Mouse (Mus musculus) layer of hippocampus, adult 2 months (tissue): ENCODE data around the gene Rtp3. TPM values are rescaled to one million over a fixed set of nuclear protein-coding genes. Genes with fewer than 3 reads are reported as not detected.

ENCODE experiments used
- DNase-seq, 2 experiments: peaks; one replicate each; pipeline ENCODE4 v3.0.0; 2022; ENCODE audit warnings: low spot score in 2 of 2
- H3K27ac ChIP-seq: fragments of 200-600 bp; 2 replicates; pipeline ENCODE4 v1.8.1; 2022
- H3K4me3 ChIP-seq: fragments of 200-600 bp; 2 replicates; pipeline ENCODE4 v1.8.1; 2022; ENCODE audit warnings: mild to moderate bottlenecking
- CTCF ChIP-seq: fragments of 200-600 bp; conservative IDR thresholded peaks from 2 replicates; pipeline ENCODE4 v1.8.1; 2022; ENCODE audit warnings: antibody characterized with exemption, mild to moderate bottlenecking, moderate library complexity
- long read RNA-seq, 2 experiments: library from polyadenylated mRNA; stranded (forward); transcript quantifications; one replicate each; pipeline ENCODE4 v2.0.0; 2021; ENCODE audit warnings: borderline mapping rate in 2 of 2
- total RNA-seq, 2 experiments: library from RNA; stranded (reverse); gene quantifications; 2 replicates each; pipeline ENCODE4 v1.2.3; 2021

Gene Rtp3
- under 1 TPM; 0.59 TPM for total RNA-seq
- long read RNA-seq, experiment 1: 0 reads
- long read RNA-seq, experiment 2: 0 reads

DNA sequence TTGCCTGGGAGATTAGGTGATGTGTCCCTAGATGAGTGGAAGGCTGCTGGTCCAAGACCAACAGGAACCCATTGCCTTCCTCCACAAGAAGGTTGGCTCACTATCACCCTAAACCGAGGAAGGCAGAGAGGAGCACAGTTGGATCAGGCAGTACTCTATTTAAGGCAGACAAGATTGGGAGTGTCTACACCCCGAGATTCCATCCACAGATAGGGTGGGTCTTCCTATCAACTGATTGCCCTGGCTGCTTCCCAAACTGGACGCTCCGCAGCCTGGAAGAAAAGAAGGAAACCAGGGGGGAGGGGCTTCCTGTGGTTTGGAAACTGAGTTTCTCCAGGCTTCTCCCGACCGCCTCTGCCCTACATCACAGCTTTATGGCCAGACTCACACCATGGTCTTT, at the start of gene Rtp3:
TSS of gene Rtp3 (minus strand) at position 380 of the 400 bp plus-strand sequence.
- H3K27ac ChIP-seq: peak within 1 kb of the TSS; percentile 6; the same call in 1 of the 2 replicates
- H3K4me3 ChIP-seq: no peak within 1 kb of the TSS
- DNase-seq: no peak
- no peak for TF ChIP-seq CTCF

DNA sequence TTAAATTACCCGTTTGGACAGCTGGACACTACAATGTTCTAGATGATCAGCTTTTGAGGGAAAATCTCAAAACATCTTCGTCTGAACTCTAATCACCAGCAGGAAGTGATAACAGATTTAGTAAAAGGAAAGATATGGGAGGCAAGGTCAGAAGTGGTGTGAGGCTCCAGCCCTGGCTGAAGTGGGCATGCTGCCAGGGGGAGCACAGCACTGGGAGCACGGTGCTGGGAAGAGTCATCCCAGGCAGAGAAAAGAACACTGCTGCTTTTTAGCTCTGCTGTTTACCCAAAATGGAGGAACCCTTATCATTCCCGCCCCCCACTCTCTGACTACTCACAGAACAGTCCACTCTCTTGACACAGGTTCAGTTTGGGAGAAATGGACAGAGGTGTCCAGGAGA, 49.6 kb upstream of the Rtp3 start:
- H3K4me3 ChIP-seq: no peak overlapping the region
- H3K27ac ChIP-seq: no peak overlapping the region
- no peak for DNase-seq
- no peak for TF ChIP-seq CTCF

DNA sequence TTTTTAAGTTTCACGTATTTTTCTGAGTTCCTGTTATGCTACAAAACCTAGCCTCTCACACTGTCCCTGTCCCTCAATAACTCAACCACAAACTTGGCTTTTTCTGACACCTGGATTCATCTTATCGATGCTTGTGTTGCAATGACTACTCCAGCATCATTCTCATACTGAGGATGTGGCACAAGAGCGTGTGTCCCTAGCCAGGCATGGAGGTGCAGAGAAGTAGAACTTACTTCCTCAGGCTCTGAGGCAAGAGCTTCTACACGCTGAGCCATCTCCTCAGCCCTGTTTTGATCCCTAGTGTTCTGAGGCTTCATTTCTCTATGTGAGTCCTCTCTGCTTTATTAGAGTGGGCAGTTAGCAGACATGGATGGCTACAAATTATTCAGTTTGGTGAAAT, 43.3 kb upstream of the Rtp3 start:
- TF ChIP-seq CTCF: no peak
- H3K4me3 ChIP-seq: no peak overlapping the region
- no peak for DNase-seq
- H3K27ac ChIP-seq: no peak overlapping the region

DNA sequence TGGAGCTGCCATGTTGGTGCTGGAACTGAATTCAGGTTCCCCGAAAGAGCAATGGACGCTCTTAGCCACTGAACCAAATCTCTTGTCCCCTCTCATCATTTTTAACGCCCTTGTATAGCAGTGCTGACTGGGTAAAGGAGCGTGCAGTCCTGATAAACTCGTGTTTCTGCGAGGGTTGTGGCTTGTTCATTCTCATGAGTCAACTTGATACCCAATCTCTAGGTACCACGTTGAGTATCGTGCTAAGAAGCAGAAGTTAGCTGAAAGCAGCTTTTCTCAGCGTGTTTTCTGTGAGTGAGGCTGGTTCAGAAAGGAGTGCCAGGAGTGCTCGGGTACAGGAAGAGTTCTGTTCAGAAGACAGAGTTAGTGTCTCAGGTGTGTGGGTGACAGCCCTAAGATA, 36.4 kb upstream of the Rtp3 start:
- Histone ChIP-seq H3K4me3 (no peak overlapping the region), H3K27ac (no peak overlapping the region)
- no peak for TF ChIP-seq CTCF
- no peak for DNase-seq

DNA sequence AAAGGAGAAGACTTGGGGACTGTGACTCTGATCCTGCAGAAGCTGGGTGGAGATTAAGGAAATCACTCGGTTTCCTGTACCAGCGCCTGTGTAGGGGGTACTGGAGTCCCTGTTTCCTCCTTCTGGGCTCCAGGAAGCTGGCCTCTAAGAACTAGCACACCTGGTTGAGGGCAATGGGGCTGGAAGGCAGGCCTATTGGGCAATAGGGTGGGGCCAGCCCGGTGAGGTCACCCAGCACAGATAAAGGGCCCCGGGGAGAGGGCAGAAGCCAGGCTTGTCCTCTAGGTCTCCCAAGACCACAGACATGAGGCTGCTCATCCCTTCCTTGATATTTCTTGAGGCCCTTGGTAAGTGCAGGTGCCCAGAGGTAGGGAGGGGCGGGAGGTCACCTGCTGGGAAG, 28.6 kb upstream of the Rtp3 start, which contains the start of gene Ltf:
TSS of gene Ltf (plus strand) at position 250 of the 400 bp plus-strand sequence.
- TF ChIP-seq CTCF: no peak

DNA sequence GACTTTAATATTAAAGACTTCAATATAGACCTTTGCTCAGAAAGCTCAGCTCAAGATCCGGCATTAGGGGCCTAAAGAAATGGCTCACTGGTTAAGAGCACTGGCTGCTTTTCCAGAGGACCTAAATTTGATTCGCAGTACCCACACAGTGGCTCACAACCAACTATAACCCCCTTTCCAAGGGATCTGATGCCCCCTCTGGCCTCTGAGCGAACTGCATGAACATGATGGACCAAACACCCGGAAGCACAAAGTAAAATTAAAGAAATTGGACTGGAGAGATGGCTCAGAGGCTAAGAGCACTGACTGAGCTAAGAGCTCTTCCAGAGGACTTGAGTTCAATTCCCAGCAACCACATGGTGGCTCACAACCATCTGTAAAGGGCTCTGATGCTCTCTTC, 25.3 kb upstream of the Rtp3 start:
- TF ChIP-seq CTCF: peak; percentile 44
- DNase-seq: no peak

More for the DNA sequence above, 28.6 kb upstream of the Rtp3 start, which contains the start of gene Ltf:
- H3K4me3 ChIP-seq: no peak within 1 kb of the TSS
- no peak within 1 kb of the TSS for H3K27ac ChIP-seq
- DNase-seq: no peak

DNA sequence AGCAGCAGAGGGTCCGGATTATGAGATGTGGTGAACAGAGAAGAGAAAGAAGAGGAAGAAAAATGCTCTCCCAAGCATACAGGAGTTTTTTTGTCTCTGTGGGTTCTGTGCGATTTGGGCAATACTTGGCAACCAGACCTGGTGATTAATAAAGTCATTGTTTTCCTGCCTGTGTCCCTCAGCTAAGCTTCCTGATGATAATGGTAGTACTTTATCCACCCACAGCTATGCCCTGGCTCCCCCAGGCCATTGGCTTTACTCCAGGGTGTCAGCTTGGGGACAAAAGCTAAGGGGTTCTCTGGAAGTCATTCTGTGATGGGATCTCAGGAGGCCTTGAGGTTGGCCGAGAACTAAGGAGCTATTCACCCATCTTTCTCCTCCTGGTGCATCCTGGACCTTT, 21.7 kb upstream of the Rtp3 start:
- Histone ChIP-seq H3K27ac (no peak overlapping the region), H3K4me3 (no peak overlapping the region)
- no peak for TF ChIP-seq CTCF
- DNase-seq: no peak

More for the DNA sequence above, 25.3 kb upstream of the Rtp3 start:
- Histone ChIP-seq H3K27ac (no peak overlapping the region), H3K4me3 (no peak overlapping the region)

DNA sequence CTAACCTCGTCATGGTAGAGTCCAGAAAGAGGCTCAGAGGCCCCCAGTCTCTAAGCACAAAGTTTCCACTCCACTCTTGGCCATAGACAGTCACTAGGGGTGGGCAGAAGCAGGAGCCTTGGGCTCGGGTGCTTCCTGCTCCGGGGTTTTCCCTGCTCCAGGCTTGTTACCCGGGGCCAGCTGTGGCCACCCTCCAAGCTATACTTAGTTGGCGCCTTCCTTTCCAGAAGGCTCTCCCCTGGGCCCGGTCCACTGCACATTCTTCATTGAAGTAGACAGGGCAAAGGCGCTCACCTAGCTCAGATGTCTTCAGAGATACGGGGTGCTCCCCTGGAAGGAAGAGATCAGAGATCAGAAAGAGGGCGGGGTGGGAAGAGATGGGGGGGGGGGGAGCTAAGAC, 21.2 kb upstream of the Rtp3 start:
- no peak for DNase-seq
- H3K27ac ChIP-seq: no peak overlapping the region
- no peak overlapping the region for H3K4me3 ChIP-seq
- no peak for TF ChIP-seq CTCF

DNA sequence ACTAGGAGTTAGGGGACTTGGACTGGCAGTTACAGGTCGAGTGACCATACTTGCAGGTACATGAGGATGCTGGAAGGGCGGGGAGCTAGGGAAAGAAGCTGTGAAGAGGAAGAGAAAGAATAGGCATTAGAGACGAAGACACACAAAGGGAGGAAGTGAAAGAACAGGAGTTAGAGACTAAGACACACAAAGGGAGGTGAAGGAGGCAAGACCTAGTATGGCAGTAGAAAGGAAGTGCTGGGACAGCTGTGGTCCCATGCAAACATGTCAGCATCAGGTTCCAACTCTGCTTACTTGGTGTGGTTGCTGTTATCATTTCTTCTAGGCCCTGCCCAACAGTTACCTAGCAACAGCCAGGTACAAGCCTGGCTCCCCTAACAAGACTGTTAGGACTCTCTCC, 19.4 kb upstream of the Rtp3 start:
- no peak for TF ChIP-seq CTCF
- no peak overlapping the region for H3K27ac ChIP-seq
- DNase-seq: no peak

DNA sequence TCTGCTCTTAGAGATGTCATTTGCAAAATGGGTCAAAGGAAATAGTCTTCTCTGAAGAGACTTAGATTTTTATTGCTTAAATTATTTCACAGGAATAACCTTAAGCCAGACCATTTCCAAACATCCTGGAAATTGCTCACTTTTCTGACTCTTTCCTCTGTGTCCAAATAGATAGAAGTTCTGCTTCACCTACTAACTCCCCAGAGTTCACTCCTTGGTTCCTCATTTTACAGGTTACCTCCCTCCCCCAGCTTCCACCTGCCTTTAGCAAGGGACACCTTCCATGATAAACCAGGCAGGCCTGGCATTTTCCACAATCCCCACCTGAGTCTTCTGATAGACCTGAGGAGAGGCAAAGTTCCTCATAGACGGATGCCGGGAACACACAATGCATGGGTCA, 16.2 kb upstream of the Rtp3 start:
- no peak overlapping the region for H3K27ac ChIP-seq
- H3K4me3 ChIP-seq: no peak overlapping the region
- TF ChIP-seq CTCF: no peak
- no peak for DNase-seq

More for the DNA sequence above, 19.4 kb upstream of the Rtp3 start:
- H3K4me3 ChIP-seq: no peak overlapping the region

DNA sequence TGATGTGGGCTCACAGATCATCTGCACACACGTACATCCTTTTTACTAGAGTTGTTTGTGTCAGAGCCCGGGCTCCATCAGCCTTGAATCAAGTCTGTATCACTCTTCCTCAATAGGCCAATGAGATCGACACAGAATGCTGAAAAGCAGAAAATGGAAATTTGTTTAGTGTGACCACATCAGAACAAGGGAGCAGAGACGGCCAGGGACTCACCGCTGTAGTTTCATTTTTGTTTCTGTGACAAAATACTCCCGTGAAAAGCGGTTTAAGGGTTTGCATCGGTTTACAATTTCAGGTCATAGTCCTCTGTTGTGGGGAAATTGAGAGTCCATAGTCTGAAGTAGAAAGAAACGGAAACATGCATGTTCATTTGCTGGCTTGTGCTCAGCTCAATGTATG, 12.9 kb upstream of the Rtp3 start:
- DNase-seq: no peak
- TF ChIP-seq CTCF: no peak
- no peak overlapping the region for H3K27ac ChIP-seq
- no peak overlapping the region for H3K4me3 ChIP-seq

DNA sequence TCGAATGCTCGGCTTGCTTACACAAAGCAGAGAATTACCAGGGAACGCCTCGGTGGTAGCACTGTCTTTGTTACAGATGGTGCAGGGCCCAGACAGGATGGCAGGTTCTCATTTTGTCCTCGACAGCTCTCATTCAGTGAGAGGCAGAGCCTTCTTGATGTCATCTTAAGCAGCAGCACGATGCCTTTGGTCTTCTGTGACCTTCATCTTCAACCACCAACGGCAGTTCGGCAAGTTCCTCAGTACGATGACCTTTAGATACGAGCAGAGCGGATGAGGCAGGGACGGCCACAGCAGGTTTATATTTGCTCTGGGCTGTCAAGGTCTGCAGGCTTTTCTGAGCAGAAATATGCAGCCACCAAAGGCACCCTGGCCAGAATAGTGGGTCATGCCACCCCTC, 11.2 kb upstream of the Rtp3 start:
- no peak for TF ChIP-seq CTCF
- no peak for DNase-seq
- H3K4me3 ChIP-seq: no peak overlapping the region
- H3K27ac ChIP-seq: no peak overlapping the region

DNA sequence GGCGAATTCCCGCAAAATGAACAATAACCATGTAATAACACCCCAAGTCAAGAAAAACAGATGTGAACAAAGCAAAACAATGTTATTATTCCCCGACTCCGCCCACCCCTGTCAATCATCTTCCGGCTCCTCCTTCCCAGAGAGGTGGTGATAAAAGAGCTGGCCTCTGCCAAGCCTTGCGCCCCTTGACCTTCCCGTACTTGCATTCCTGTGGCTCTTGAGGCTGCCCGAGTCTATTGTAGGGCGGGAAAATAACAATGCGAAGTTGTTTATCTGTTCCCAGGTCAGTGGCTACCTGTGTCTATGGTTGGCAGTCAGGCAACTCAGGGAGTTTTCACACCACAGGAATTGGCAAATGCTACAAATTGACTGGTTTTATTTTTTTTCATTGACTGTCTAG, 9.5 kb upstream of the Rtp3 start:
- DNase-seq: no peak
- no peak for TF ChIP-seq CTCF
- Histone ChIP-seq H3K27ac (no peak overlapping the region), H3K4me3 (no peak overlapping the region)

DNA sequence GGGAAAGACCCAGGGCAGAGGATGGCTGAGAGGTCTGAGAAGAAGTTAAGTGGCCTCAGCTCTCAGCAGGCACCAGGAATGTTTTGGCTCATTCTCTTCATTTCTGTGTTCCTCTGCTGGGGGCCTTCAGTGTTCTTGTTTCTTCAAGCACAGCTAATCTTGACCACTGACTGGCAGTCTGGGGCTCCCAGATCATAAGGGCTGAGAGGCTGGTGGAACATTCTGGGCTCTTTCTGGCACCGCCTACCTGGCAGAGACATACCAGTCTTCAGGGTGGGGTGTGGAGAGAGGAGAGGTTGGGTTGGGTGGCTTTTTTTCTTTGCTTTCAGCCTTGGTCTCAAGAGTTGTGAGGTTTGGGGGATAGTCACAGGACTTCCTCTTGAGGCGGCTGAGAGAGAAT, 8.7 kb upstream of the Rtp3 start:
- Histone ChIP-seq H3K27ac (no peak overlapping the region), H3K4me3 (no peak overlapping the region)
- no peak for TF ChIP-seq CTCF
- no peak for DNase-seq

DNA sequence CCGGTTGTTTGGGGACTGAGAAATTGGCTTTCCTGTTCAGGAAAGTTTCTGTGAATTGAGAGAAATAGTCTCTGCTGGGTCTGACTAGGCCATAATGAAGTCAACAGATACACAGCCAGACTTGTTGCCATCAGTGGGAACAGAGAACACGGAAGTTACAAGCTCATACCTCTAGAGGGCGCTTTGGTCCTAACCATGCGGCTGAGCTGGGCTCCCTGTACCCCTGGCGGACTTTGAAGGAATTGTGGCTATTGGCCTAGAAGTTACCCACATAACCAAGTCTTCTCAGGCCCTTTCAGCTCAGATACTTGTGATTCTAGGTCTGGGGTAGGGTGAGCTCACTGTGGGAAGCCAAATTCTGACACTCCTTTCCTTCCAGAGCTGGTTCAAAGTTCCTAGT, 6.9 kb upstream of the Rtp3 start:
- peak; percentile 65 to 79 for DNase-seq
- Histone ChIP-seq H3K27ac (no peak overlapping the region), H3K4me3 (no peak overlapping the region)
- TF ChIP-seq CTCF: peak; percentile 97
